Mouse (Mus musculus) ovary, postnatal 14 days (tissue): ENCODE results near the gene Ncor1.

Experiments used
- DNase-seq: peaks from one replicate; pipeline ENCODE4 v3.0.0; 2022; ENCODE audit warnings: low spot score

The Ncor1 gene

DNA sequence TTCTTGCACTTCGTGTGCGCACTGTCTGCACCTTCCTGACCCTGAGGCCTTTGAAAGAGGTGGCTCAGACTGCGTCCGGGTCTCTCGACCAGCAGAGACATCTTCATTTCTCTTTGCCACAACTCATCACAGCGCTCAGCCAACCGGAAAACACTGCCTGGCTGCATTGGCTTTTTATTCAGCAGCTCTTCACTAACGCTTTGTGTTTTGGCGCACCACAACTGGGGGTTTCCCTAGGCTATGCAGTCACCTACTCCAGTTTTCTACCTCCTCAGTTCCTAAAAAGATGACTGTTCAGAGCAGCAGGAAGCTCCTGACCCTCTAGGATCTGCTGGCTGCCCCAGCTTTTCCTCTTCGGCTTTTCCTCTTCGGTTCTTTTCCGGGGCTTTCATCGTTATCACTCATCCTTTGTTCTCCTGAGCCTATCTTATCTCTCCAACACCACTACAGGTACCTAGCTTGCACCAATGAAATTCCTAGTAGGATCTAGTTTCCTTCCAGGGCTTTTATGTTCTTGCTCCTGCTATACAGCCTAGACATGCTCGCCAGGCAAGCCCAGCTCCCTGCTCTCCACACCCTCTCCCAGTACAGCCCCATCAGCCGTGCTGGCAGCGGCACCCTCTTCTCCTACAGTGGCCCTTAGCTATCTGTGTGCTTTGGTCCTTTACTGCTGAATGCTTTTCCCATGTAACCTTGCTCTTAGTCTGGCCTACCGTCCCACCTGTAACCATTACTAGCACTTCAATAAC, 191.7 kb downstream of the Ncor1 start:
- no peak for DNase-seq
